Mouse (Mus musculus) intestine, postnatal 0 days (tissue): ENCODE measurements around the gene Tiam1. TPM values are rescaled to one million over a fixed set of nuclear protein-coding genes. Genes with fewer than 3 reads are reported as not detected.

Experiments
- ATAC-seq: fragments of 200-750 bp; cut with Nextera tagmentation; 2 replicates; pipeline ENCODE4 v1.8.0; 2017; ENCODE audit warnings: mild to moderate bottlenecking, moderate TSS enrichment, moderate library complexity
- H3K27ac ChIP-seq: fragments of 300-500 bp; sonication (generic); 2 replicates; pipeline ENCODE4 v1.5.1; 2014; ENCODE audit warnings: mild to moderate bottlenecking, low read depth, low read length, moderate library complexity
- H3K27me3 ChIP-seq: fragments of 300-500 bp; sonication (generic); replicated peaks from 2 replicates; pipeline ENCODE4 v1.6.1; 2014; ENCODE audit warnings: low read length, mixed read lengths; ENCODE audit not compliant: control insufficient read depth, insufficient read depth
- H3K36me3 ChIP-seq: fragments of 300-500 bp; sonication (generic); 2 replicates; pipeline ENCODE4 v1.6.1; 2014; ENCODE audit warnings: mild to moderate bottlenecking, moderate library complexity; ENCODE audit not compliant: control insufficient read depth, insufficient read depth
- H3K4me1 ChIP-seq: fragments of 300-500 bp; sonication (generic); replicated peaks from 2 replicates; pipeline ENCODE4 v1.6.1; 2014; ENCODE audit warnings: antibody characterized with exemption, low read length, mixed read lengths; ENCODE audit not compliant: control insufficient read depth, insufficient read depth
- H3K4me2 ChIP-seq: fragments of 300-500 bp; sonication (generic); replicated peaks from 2 replicates; pipeline ENCODE4 v1.6.1; 2014; ENCODE audit warnings: low read depth, mild to moderate bottlenecking, moderate library complexity
- H3K4me3 ChIP-seq: fragments of 300-500 bp; sonication (generic); 2 replicates; pipeline ENCODE4 v1.5.1; 2014; ENCODE audit warnings: low read depth, low read length
- H3K9ac ChIP-seq: fragments of 300-500 bp; sonication (generic); 2 replicates; pipeline ENCODE4 v1.6.1; 2014; ENCODE audit warnings: mild to moderate bottlenecking, low read depth, low read length
- H3K9me3 ChIP-seq: fragments of 300-500 bp; sonication (generic); 2 replicates; pipeline ENCODE4 v1.6.1; 2016; ENCODE audit warnings: mixed run types; ENCODE audit not compliant: control insufficient read depth
- CTCF ChIP-seq: sonication (generic); IDR thresholded peaks from 2 replicates; pipeline ENCODE4 v1.5.1; 2016; ENCODE audit warnings: low read depth, mild to moderate bottlenecking, control low read depth, antibody characterized with exemption, moderate library complexity
- WGBS: fragments of 180-500 bp; shearing (Covaris S2); extraction: QIAGEN DNeasy Blood & Tissue Kit; methylation state at CpG from one replicate; pipeline ENCODE4 v1.1.7; 2014; 5-methylcytosine and 5-hydroxymethylcytosine counted together
- polyA plus RNA-seq: library from polyadenylated mRNA; unstranded; fragments of >200 nt; fragmentation: Nextera tagmentation; extraction: Ambion mirVana; gene quantifications from 2 replicates; pipeline ENCODE4 v1.2.1, GENCODE M21; 2015

The Tiam1 gene
- polyA plus RNA-seq, 1 experiment from 2014 or later: 3.3 TPM

DNA sequence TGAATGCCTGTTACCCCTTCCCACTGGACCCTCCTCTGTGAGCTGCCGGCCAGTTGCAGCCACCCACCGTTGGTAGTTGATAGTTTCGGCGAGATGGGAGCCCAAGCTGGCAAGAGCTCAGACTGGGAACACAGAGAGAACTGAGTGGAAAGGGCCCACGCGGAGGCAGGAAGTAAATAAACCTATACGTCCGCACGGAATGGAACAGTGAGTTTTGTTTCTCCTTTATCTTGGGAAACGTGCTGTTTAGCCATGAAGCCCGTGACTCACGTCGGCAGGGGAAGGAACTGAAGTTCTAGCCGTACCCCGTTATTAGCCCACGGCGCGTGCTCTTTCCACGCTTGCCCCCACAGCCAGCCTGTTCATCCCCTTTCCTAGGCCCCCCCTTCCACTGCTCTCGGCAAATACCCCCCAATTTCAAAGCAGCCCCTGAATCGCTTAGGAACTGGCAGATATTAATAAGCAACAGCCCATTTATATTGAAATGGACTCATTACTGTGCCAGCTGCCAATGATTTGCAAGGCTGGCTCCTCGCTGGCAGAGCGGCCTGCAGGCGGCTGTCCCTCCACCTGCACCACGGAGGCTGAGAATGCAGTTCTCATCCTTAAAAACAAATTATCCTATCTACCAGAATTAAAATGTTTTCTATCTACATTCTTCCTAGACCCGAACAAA is 234.0 kb downstream of the Tiam1 start:
- TF ChIP-seq CTCF: no peak
- Histone ChIP-seq H3K4me3 (no peak overlapping the region), H3K4me2 (no peak overlapping the region), H3K27me3 (no peaks in the 10 kb centered on the region), H3K4me1 (no peaks in the 10 kb centered on the region), H3K36me3 (no peaks in the 10 kb centered on the region), H3K9ac (no peak overlapping the region), H3K27ac (no peak overlapping the region), H3K9me3 (no peaks in the 10 kb centered on the region)
- no peak for ATAC-seq
- WGBS: 70% methylated on average over 26 of the region's 26 CpGs

DNA sequence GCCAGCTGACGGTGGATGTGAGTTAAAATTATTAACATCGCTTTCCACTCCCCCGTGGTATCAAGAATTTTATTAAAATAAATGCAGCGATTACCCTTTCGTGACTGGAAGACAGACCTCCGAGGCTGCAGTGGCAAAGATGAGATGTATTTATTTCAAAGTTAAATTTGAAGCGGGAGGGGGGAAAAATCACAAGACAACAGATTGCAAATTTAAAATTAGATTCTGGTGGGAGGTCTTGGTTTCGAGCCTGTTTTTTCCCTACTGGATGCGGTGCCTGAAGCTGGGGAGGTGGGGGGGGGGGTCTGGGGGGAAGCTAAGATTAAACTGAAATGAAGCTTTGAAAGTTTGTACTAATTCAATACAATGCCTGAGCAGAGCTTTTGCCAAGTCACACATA is 235.9 kb downstream of the Tiam1 start:
- no peak overlapping the region for H3K4me2 ChIP-seq
- WGBS: 85% methylated on average over 9 of the region's 9 CpGs
- H3K27ac ChIP-seq: no peak overlapping the region
- no peak overlapping the region for H3K4me3 ChIP-seq
- H3K9ac ChIP-seq: no peak overlapping the region
- no peaks in the 10 kb centered on the region for H3K27me3 ChIP-seq
- H3K36me3 ChIP-seq: no peaks in the 10 kb centered on the region
- ATAC-seq: no peak
- H3K4me1 ChIP-seq: no peaks in the 10 kb centered on the region
- H3K9me3 ChIP-seq: no peaks in the 10 kb centered on the region
- TF ChIP-seq CTCF: no peak

DNA sequence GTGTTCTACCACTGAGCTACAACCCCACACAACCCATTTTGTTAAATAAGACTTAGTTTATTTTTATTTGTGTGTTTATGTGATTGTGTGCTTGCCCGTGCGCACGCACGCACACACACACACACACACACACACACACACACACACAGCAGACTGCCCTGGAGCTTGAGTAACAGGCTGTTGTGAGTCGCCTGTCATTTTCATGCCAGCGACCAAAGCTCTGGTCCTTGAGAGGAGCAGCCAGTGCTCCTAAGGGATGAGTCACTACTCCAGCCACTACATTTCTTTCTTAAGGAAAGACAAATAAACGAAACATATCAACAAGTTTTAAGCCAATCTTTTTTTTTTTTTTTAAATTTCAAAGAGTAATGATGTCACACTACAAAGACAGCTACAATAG is 236.7 kb downstream of the Tiam1 start:
- WGBS: 83% methylated on average over 7 of the region's 7 CpGs

DNA sequence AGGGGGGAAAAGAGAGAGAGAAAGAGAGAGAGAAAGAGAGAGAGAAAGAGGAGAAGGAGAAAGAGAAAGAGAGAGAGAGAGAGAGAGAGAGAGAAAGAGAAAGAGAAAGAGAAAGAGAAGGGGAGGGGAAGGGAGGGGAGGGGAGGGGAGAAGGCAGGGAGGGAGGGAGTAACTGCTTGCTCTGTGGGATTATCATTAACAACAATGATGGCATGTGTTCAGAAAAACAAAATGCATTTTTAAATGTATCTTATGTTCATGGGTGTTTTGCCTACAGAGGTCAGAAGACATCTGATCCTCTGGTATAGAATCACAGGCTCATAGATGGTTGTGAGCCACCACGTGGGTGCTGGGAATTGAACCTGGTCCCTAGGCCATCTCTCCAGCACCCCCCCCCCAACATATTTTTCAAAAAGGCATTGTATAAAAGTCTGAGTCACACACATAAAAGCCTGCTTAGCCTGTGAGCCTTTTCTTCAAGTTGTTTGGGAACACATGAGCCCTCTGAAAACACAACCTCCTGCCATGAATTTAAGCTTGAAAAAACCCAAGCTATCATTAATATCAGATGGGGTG is 237.8 kb downstream of the Tiam1 start:
- Histone ChIP-seq H3K36me3 (no peaks in the 10 kb centered on the region), H3K27me3 (no peaks in the 10 kb centered on the region), H3K9ac (no peak overlapping the region), H3K4me1 (no peaks in the 10 kb centered on the region), H3K4me3 (no peak overlapping the region), H3K4me2 (no peak overlapping the region), H3K9me3 (no peaks in the 10 kb centered on the region), H3K27ac (no peak overlapping the region)
- no peak for TF ChIP-seq CTCF
- 91% methylated on average over 1 of the region's 1 CpGs for WGBS
- no peak for ATAC-seq

More for the DNA sequence above, 236.7 kb downstream of the Tiam1 start:
- H3K9ac ChIP-seq: no peak overlapping the region
- no peak overlapping the region for H3K27ac ChIP-seq
- no peak overlapping the region for H3K4me2 ChIP-seq
- ATAC-seq: no peak
- no peak for TF ChIP-seq CTCF
- H3K9me3 ChIP-seq: no peaks in the 10 kb centered on the region
- no peaks in the 10 kb centered on the region for H3K27me3 ChIP-seq
- no peaks in the 10 kb centered on the region for H3K36me3 ChIP-seq
- H3K4me1 ChIP-seq: no peaks in the 10 kb centered on the region
- no peak overlapping the region for H3K4me3 ChIP-seq

DNA sequence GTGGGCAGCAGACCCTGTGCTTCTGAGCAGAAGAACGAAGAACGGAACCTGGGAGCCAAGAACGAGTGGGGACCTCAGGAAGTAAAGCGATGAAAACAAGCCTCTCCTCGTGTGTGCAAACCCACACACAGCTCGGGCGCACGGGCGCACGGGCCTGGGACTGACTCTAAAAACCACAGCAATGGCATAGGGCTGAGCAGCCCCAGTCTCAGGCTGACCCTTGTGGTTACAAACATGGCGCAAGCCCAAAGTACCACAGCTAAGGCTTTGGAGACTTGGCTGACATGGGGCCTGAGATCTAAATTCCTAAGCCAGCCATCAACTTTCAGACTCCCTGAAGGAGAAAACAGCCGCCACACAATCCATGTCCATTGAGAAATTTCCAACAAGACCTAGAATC is 239.4 kb downstream of the Tiam1 start:
- Histone ChIP-seq H3K4me2 (no peak overlapping the region), H3K4me1 (no peaks in the 10 kb centered on the region), H3K4me3 (no peak overlapping the region), H3K27ac (no peak overlapping the region), H3K36me3 (no peaks in the 10 kb centered on the region), H3K27me3 (no peaks in the 10 kb centered on the region), H3K9me3 (no peaks in the 10 kb centered on the region), H3K9ac (no peak overlapping the region)
- 92% methylated on average over 12 of the region's 12 CpGs for WGBS
- TF ChIP-seq CTCF: no peak
- no peak for ATAC-seq

DNA sequence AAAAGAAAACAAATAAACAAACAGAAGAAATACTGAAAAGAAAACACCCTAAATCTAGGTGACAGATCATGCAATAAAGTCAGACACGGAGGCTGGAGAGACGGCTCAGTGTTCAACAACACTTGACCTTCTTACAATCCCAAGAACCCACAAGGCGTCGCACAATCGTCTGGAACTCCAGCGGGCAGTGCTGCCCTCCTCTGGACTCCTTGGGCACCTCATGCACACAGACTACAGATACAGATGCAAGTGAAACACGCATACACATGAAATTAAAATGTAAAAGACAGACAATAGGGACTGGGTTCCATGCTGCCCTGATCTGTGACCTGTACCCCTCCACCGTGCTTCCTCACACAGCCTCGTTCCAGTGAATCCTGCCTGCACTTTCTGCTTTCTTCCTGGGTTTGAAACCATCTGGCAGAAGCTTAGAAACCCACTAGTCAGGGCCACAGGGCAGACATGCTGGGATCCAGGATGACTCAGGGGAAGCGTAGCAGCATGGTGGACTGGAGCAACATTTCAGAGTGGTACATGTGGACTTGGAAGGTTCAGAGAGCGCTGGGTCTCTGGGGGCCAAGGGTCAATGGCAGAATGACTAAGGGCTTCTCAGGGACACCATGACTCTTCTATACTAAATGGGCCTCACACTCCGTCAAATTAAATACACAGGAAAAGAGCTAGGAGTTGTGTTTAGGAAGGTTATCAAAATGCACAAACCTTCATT is 240.8 kb downstream of the Tiam1 start:
- no peak overlapping the region for H3K4me3 ChIP-seq
- H3K36me3 ChIP-seq: no peaks in the 10 kb centered on the region
- H3K9me3 ChIP-seq: no peaks in the 10 kb centered on the region
- no peaks in the 10 kb centered on the region for H3K27me3 ChIP-seq
- no peak overlapping the region for H3K4me2 ChIP-seq
- 92% methylated on average over 12 of the region's 12 CpGs for WGBS
- TF ChIP-seq CTCF: peak; percentile 21
- ATAC-seq: no peak
- H3K9ac ChIP-seq: no peak overlapping the region
- H3K27ac ChIP-seq: no peak overlapping the region
- no peaks in the 10 kb centered on the region for H3K4me1 ChIP-seq
